Mouse (Mus musculus) forebrain, embryonic 16.5 days (tissue): ENCODE data around the gene Xiap. TPM values are rescaled to one million over a fixed set of nuclear protein-coding genes. Genes with fewer than 3 reads are reported as not detected.

Experiments
- ATAC-seq: fragments of 200-750 bp; cut with Nextera tagmentation; 2 replicates; pipeline ENCODE4 v1.8.0; 2017; ENCODE audit warnings: mild to moderate bottlenecking, moderate library complexity
- H3K27ac ChIP-seq: fragments of 300-500 bp; sonication (generic); 2 replicates; pipeline ENCODE4 v1.5.1; 2014; ENCODE audit warnings: low read length, control low read depth
- H3K27me3 ChIP-seq: fragments of 300-500 bp; sonication (generic); replicated peaks from 2 replicates; pipeline ENCODE4 v1.6.1; 2014; ENCODE audit warnings: low read length; ENCODE audit not compliant: control insufficient read depth, insufficient read depth
- H3K36me3 ChIP-seq: fragments of 300-500 bp; sonication (generic); 2 replicates; pipeline ENCODE4 v1.6.1; 2014; ENCODE audit not compliant: control insufficient read depth, insufficient read depth
- H3K4me1 ChIP-seq: fragments of 300-500 bp; sonication (generic); replicated peaks from 2 replicates; pipeline ENCODE4 v1.6.1; 2014; ENCODE audit warnings: low read length; ENCODE audit not compliant: control insufficient read depth, insufficient read depth
- H3K4me2 ChIP-seq: fragments of 300-500 bp; sonication (generic); 2 replicates; pipeline ENCODE4 v1.6.1; 2014; ENCODE audit warnings: mild to moderate bottlenecking, low read length, control low read depth
- H3K4me3 ChIP-seq: fragments of 300-500 bp; sonication (generic); replicated peaks from 2 replicates; pipeline ENCODE4 v1.5.1; 2014; ENCODE audit warnings: mild to moderate bottlenecking, low read length, control low read depth
- H3K9ac ChIP-seq: fragments of 300-500 bp; sonication (generic); replicated peaks from 2 replicates; pipeline ENCODE4 v1.6.1; 2014; ENCODE audit warnings: low read depth, low read length, control low read depth
- H3K9me3 ChIP-seq: fragments of 300-500 bp; sonication (generic); 2 replicates; pipeline ENCODE4 v1.6.1; 2016; ENCODE audit warnings: low read length; ENCODE audit not compliant: control insufficient read depth
- WGBS: fragments of 180-500 bp; shearing (Covaris S2); extraction: QIAGEN DNeasy Blood & Tissue Kit; methylation state at CpG from one replicate; pipeline ENCODE4 v1.1.7; 2014; 5-methylcytosine and 5-hydroxymethylcytosine counted together
- polyA plus RNA-seq: library from polyadenylated mRNA; unstranded; fragments of >200 nt; fragmentation: Nextera tagmentation; extraction: Ambion mirVana; gene quantifications from 2 replicates; pipeline ENCODE4 v1.2.1, GENCODE M21; 2015

Xiap gene
- polyA plus RNA-seq, 1 experiment from 2014 or later, result 10.5 TPM

DNA sequence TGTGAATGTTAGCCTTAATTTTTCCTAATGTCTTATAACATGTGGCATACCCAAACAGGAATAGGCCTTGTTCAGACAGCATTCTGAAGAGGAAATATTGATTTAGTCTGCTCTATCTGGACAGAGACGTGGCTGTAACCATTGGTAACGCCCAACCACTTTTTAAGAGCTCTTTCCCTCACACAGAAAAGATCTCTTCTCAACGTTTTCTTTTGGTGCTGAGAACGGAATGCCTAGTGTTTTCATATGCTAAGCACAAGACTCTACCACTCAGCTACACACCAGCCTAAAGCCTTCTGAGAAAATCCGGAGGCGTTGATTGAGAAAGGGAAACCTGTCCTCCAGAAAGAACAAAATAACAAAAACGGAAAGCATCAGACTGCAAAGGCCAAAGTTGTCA, 25.6 kb upstream of the Xiap start:
- H3K4me2 ChIP-seq, result no peak overlapping the region
- no peaks in the 10 kb centered on the region for H3K27me3 ChIP-seq
- H3K9me3 ChIP-seq, result no peaks in the 10 kb centered on the region
- no peak overlapping the region for H3K4me3 ChIP-seq
- no peak overlapping the region for H3K27ac ChIP-seq
- H3K4me1 ChIP-seq, result no peaks in the 10 kb centered on the region
- no peak overlapping the region for H3K9ac ChIP-seq
- 49% methylated on average over 7 of the region's 7 CpGs for WGBS
- no peaks in the 10 kb centered on the region for H3K36me3 ChIP-seq
- no peak for ATAC-seq

DNA sequence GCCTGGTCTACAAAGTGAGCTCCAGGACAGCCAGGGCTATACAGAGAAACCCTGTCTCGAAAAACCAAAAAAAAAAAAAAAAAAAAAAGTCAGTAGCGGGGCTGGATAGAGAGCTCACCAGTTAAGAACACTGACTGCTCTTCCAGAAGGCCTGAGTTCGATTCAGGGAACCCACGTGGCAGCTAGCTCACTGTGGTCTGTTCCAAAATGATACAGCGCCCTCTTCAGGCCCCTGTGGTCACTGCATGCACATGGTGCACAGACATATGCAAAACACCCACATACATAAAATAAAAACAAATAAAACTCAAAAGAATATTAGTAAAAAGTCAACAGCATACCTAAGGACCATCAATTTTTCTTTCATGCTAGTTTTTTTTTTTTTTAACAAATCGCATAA, 20.0 kb upstream of the Xiap start:
- H3K9me3 ChIP-seq, result no peaks in the 10 kb centered on the region
- 87% methylated on average over 5 of the region's 6 CpGs for WGBS
- ATAC-seq, result no peak
- H3K9ac ChIP-seq, result no peak overlapping the region
- H3K36me3 ChIP-seq, result no peaks in the 10 kb centered on the region
- H3K4me2 ChIP-seq, result no peak overlapping the region
- no peaks in the 10 kb centered on the region for H3K27me3 ChIP-seq
- no peaks in the 10 kb centered on the region for H3K4me1 ChIP-seq
- H3K4me3 ChIP-seq, result no peak overlapping the region
- H3K27ac ChIP-seq, result no peak overlapping the region

DNA sequence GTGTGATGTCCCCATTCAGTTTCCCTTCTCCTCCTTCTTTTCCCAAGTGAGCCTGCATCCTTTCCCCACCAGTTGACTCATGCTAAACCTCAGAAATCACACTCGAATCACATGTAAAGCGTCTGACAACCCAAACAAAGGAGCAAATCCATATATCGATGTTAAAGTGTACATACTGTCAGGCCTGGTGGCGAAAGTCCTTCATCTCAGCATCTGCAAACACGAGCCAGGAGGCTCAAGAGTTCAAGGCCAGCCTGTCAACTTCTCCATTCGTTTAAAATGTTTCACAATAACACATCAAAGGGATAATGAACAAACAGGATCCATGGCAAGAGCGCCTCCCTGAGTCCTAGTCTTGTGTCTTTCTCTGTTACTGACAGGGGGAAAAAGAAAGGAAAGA, 14.5 kb upstream of the Xiap start:
- ATAC-seq, result no peak
- no peak overlapping the region for H3K9ac ChIP-seq
- H3K9me3 ChIP-seq, result no peaks in the 10 kb centered on the region
- no peak overlapping the region for H3K4me2 ChIP-seq
- no peaks in the 10 kb centered on the region for H3K27me3 ChIP-seq
- no peaks in the 10 kb centered on the region for H3K4me1 ChIP-seq
- H3K36me3 ChIP-seq, result no peaks in the 10 kb centered on the region
- H3K27ac ChIP-seq, result no peak overlapping the region
- no peak overlapping the region for H3K4me3 ChIP-seq
- WGBS, result 76% methylated on average over 7 of the region's 7 CpGs

DNA sequence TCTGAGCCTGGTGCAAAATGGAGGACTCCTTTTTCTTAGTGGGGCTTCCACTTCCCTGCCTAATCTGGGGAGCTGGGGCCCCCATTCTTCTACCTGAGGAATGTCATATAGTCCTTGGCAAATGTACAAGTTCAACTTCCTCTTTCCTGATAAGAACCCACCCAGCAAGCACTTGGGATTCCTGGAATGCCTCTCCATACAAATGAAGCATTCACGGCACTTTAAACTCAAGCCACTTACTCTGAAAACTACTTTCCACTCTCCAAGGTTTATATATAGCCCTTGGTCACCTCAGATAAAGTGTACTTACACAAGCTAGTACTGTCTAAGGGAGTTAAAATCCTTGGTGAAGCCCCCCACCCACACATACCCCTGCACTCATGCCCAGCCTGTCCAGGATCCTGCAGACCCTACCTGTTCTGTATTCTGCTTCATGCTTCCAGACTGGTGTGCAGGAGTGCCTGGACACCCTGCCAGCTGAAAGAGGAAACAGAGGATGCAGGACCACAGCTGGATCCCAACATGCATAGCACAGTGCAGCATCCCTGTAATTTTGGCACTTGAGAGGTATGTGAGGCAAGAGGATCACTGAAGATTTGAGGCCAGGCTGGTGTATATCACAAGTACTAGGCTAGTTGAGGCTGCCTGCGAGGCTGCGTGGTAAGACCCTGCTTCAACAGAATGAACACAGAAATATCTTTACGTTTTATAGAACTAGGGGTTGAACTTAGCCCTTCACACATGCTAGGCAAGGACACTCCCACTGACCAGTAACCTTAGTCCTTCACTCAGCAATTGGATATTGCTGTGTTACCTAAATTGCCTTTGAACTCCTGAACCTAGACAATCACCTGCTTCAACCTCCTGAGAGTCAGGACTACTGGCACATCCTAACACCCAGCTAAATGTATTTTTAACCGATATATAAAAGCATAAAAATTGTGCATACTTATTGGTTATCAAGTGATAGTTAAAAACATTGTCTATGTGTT, 8.5 kb upstream of the Xiap start:
- no peak overlapping the region for H3K4me2 ChIP-seq
- no peaks in the 10 kb centered on the region for H3K9me3 ChIP-seq
- no peak overlapping the region for H3K27ac ChIP-seq
- H3K4me3 ChIP-seq, result no peak overlapping the region
- H3K27me3 ChIP-seq, result no peaks in the 10 kb centered on the region
- no peaks in the 10 kb centered on the region for H3K4me1 ChIP-seq
- H3K36me3 ChIP-seq, result no peaks in the 10 kb centered on the region
- no peak overlapping the region for H3K9ac ChIP-seq
- WGBS, result 61% methylated on average over 5 of the region's 5 CpGs
- ATAC-seq, result no peak

DNA sequence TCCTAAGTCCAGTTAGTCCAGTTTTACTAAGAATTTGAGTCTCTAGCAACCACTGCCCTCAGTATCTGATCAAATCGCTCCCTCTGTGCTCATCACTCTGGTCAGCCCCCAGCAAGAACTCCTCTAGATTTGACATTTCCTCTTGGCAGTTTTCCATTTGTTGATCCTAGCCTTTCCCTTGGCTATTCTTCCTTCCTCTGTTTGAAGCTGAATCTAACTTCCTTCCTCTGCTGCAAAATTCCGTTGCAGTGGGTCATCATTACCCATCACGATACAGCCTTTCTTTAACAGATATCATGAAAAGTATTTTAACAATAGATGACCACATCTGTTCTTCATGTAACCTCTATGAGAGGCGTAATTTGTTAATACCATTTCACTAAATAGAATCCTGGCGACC, 2.5 kb upstream of the Xiap start:
- Histone ChIP-seq H3K27ac (no peak overlapping the region), H3K9ac (no peak overlapping the region), H3K27me3 (no peaks in the 10 kb centered on the region), H3K9me3 (no peaks in the 10 kb centered on the region), H3K4me1 (no peaks in the 10 kb centered on the region), H3K4me3 (no peak overlapping the region), H3K36me3 (no peaks in the 10 kb centered on the region), H3K4me2 (no peak overlapping the region)
- 75% methylated on average over 5 of the region's 5 CpGs for WGBS
- ATAC-seq, result no peak

DNA sequence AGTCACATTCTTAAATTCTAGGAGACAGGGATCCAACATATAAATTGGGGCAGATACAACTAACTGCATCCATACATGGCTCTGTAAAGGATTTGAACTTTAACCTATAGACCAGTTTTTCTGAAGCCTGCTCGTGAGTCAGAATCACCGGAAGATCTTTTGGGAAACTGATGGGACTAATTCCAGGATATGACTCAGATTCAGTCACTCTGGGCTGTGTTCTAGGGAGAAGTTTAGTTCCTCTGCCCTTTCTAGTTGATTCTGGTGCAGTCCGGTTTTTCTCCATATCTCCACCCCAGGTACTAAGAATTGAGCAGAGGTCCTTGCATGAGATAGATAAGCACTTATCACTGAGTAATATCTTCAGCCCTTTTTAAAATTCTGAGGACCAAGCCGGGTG, 1.6 kb upstream of the Xiap start:
- no peaks in the 10 kb centered on the region for H3K36me3 ChIP-seq
- ATAC-seq, result no peak
- no peaks in the 10 kb centered on the region for H3K4me1 ChIP-seq
- WGBS, result 93% methylated on average over 4 of the region's 4 CpGs
- no peaks in the 10 kb centered on the region for H3K9me3 ChIP-seq
- H3K9ac ChIP-seq, result no peak overlapping the region
- no peak overlapping the region for H3K27ac ChIP-seq
- no peak overlapping the region for H3K4me3 ChIP-seq
- no peak overlapping the region for H3K4me2 ChIP-seq
- no peaks in the 10 kb centered on the region for H3K27me3 ChIP-seq

DNA sequence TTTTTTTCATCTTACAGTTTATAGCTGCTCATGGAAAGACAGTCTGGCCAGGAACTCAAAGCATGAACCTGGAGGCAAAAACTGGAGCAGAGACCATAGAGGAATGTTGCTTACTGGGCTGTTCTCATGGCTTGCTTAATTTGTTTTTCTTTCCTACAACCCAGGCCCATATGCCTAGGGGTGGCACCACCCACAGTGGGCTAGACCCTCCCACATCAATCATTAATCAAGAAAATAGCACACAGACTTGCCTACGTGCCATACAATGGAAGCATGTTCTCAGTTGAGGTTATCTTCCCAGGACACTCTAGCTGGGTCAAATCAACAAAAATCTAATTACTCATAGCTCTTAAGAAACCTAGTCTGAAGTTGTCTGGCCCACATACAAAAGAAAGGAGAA, 4.1 kb downstream of the Xiap start:
- Histone ChIP-seq H3K36me3 (no peaks in the 10 kb centered on the region), H3K9ac (no peak overlapping the region), H3K27ac (no peak overlapping the region), H3K4me3 (no peak overlapping the region), H3K9me3 (no peaks in the 10 kb centered on the region), H3K4me2 (no peak overlapping the region), H3K4me1 (no peaks in the 10 kb centered on the region), H3K27me3 (no peaks in the 10 kb centered on the region)
- ATAC-seq, result no peak
- 67% methylated on average over 1 of the region's 1 CpGs for WGBS

DNA sequence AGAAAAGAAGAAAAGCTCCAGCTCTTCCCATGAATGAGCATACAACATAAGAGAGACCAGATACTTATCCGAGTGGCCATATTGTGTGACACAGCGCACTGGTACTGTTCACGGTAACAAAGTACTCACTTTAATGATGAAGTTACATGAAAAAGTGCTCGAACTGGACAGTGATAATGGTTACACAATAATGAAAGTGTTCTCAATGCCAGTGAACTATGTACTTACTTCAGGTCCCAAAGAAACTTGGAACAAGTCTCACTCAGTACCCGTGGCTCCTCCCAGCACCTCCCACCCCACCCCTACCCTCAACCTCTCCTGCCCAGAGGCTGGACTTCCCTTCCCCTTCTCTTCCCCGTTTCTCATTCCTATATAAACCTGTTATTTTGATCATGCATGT, 5.6 kb downstream of the Xiap start:
- H3K9me3 ChIP-seq, result no peaks in the 10 kb centered on the region
- no peak overlapping the region for H3K4me2 ChIP-seq
- H3K9ac ChIP-seq, result no peak overlapping the region
- no peak overlapping the region for H3K27ac ChIP-seq
- no peaks in the 10 kb centered on the region for H3K36me3 ChIP-seq
- WGBS, result 82% methylated on average over 6 of the region's 6 CpGs
- no peak overlapping the region for H3K4me3 ChIP-seq
- H3K27me3 ChIP-seq, result no peaks in the 10 kb centered on the region
- no peaks in the 10 kb centered on the region for H3K4me1 ChIP-seq
- no peak for ATAC-seq

DNA sequence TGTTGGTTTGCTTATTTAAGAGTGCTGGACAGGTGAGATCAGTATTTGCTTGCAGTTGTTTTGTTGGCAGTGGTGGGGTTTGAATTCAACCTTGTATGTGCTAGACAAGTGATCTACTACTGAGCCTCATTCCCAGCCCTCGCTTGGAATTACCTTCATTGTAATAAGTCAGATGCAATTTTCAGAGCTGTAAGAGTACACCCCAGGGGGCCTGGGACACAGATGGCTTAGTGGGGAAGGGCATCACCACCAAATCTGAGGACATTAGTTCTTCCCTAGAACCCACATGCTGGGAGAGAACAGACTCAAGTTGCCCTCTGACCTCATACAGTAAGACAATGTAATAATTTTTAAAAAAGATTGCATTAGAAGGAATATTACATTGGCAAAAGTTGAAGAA, 7.3 kb downstream of the Xiap start:
- no peaks in the 10 kb centered on the region for H3K36me3 ChIP-seq
- H3K9ac ChIP-seq, result no peak overlapping the region
- H3K27ac ChIP-seq, result no peak overlapping the region
- H3K9me3 ChIP-seq, result no peaks in the 10 kb centered on the region
- H3K4me3 ChIP-seq, result no peak overlapping the region
- 90% methylated on average over 1 of the region's 1 CpGs for WGBS
- H3K4me2 ChIP-seq, result no peak overlapping the region
- H3K27me3 ChIP-seq, result no peaks in the 10 kb centered on the region
- ATAC-seq, result no peak
- H3K4me1 ChIP-seq, result peaks cover 5% of the 10 kb centered on the region; the same call in 1 of the 2 replicates
